Mouse (Mus musculus) MEL (cell line): ENCODE measurements around the gene Gm20431. TPM values are rescaled to one million over a fixed set of nuclear protein-coding genes. Genes with fewer than 3 reads are reported as not detected.
A peak's percentile ranks its signal among the peaks of the same experiment; 100 is the strongest.

Experiments used
- DNase-seq: peaks from one replicate; pipeline ENCODE4 v3.0.0; 2011; ENCODE audit warnings: low read depth, low spot score
- H3K27ac ChIP-seq: 2 replicates; pipeline ENCODE4 v1.5.1; 2012; ENCODE audit warnings: low read depth, mild to moderate bottlenecking, control low read depth, low read length, moderate library complexity; ENCODE audit not compliant: control insufficient read depth
- H3K27me3 ChIP-seq, 2 experiments: fragments of 150-350 bp in 1 of 2; sonication (generic) in 1 of 2; 2 replicates each; pipeline ENCODE4 v1.6.1; 2012; ENCODE audit warnings: low read length in 2 of 2, mild to moderate bottlenecking in 2 of 2, improper control_type of control experiment in 1 of 2, moderate library complexity in 1 of 2; ENCODE audit not compliant: insufficient read depth in 2 of 2, control insufficient read depth in 1 of 2
- H3K36me3 ChIP-seq, 2 experiments: 2 replicates each; pipeline ENCODE4 v1.6.1; 2012 to 2014; ENCODE audit warnings: low read length in 2 of 2, improper control_type of control experiment in 1 of 2, inconsistent platforms in 1 of 2, mild to moderate bottlenecking in 1 of 2; ENCODE audit not compliant: insufficient read depth in 2 of 2, control insufficient read depth in 1 of 2
- H3K4me1 ChIP-seq, 2 experiments: fragments of 150-350 bp in 1 of 2; sonication (generic) in 1 of 2; 2 replicates each; pipeline ENCODE4 v1.6.1; 2012; ENCODE audit warnings: low read length in 2 of 2, improper control_type of control experiment in 1 of 2, mild to moderate bottlenecking in 1 of 2; ENCODE audit not compliant: insufficient read depth in 2 of 2, control insufficient read depth in 1 of 2
- H3K4me3 ChIP-seq, 2 experiments: fragments of 150-350 bp in 1 of 2; sonication (generic) in 1 of 2; 2 replicates each; pipeline ENCODE4 v1.5.1; 2012; ENCODE audit warnings: low read depth in 2 of 2, low read length in 2 of 2, mild to moderate bottlenecking in 2 of 2, moderate library complexity in 2 of 2, control low read depth in 1 of 2, improper control_type of control experiment in 1 of 2; ENCODE audit not compliant: control insufficient read depth in 1 of 2, insufficient read depth in 1 of 2
- H3K79me2 ChIP-seq: 2 replicates; pipeline ENCODE4 v1.6.1; 2012; ENCODE audit warnings: mild to moderate bottlenecking, low read length, moderate library complexity; ENCODE audit not compliant: control insufficient read depth, poor library complexity, insufficient read depth
- H3K9ac ChIP-seq: 2 replicates; pipeline ENCODE4 v1.6.1; 2012; ENCODE audit warnings: low read depth, mild to moderate bottlenecking, control low read depth, low read length, moderate library complexity; ENCODE audit not compliant: control insufficient read depth, poor library complexity, severe bottlenecking
- H3K9me3 ChIP-seq: fragments of 150-350 bp; sonication (generic); replicated peaks from 2 replicates; pipeline ENCODE4 v1.6.1; 2012; ENCODE audit warnings: mild to moderate bottlenecking, low read length, improper control_type of control experiment, moderate library complexity; ENCODE audit not compliant: insufficient read depth
- BHLHE40 ChIP-seq: IDR thresholded peaks from 2 replicates; pipeline ENCODE4 v1.6.1; 2012; ENCODE audit warnings: low read depth, mild to moderate bottlenecking, inconsistent platforms, low read length, improper control_type of control experiment, borderline replicate concordance
- CHD1 ChIP-seq: IDR thresholded peaks from 2 replicates; pipeline ENCODE4 v1.6.1; 2012; ENCODE audit warnings: low read depth, mild to moderate bottlenecking, inconsistent platforms, low read length, improper control_type of control experiment
- ETS1 ChIP-seq: IDR thresholded peaks from 2 replicates; pipeline ENCODE4 v1.6.1; 2012; ENCODE audit warnings: low read depth, mild to moderate bottlenecking, inconsistent platforms, low read length, improper control_type of control experiment, moderate library complexity
- GABPA ChIP-seq: IDR thresholded peaks from 2 replicates; pipeline ENCODE4 v1.6.1; 2012; ENCODE audit warnings: low read depth, mild to moderate bottlenecking, inconsistent platforms, low read length, improper control_type of control experiment, moderate library complexity
- HCFC1 ChIP-seq: IDR thresholded peaks from 2 replicates; pipeline ENCODE4 v1.6.1; 2012; ENCODE audit warnings: low read depth, mild to moderate bottlenecking, inconsistent platforms, low read length, improper control_type of control experiment, moderate library complexity
- JUND ChIP-seq: IDR thresholded peaks from 2 replicates; pipeline ENCODE4 v1.6.1; 2011; ENCODE audit warnings: low read depth, mild to moderate bottlenecking, improper control_type of control experiment, low read length
- KAT2A ChIP-seq: conservative IDR thresholded peaks from 2 replicates; pipeline ENCODE4 v1.6.1; 2012; ENCODE audit warnings: low read depth, low read length, improper control_type of control experiment, inconsistent platforms
- MAX ChIP-seq: IDR thresholded peaks from 2 replicates; pipeline ENCODE4 v1.6.1; 2011; ENCODE audit warnings: low read length, improper control_type of control experiment
- MAZ ChIP-seq: IDR thresholded peaks from 2 replicates; pipeline ENCODE4 v1.6.1; 2012; ENCODE audit warnings: low read depth, mild to moderate bottlenecking, inconsistent platforms, low read length, improper control_type of control experiment
- MXI1 ChIP-seq: IDR thresholded peaks from 2 replicates; pipeline ENCODE4 v1.6.1; 2011; ENCODE audit warnings: mild to moderate bottlenecking, low read depth, low read length, improper control_type of control experiment
- MYB ChIP-seq: IDR thresholded peaks from 2 replicates; pipeline ENCODE4 v1.6.1; 2011; ENCODE audit warnings: mild to moderate bottlenecking, low read depth, low read length, improper control_type of control experiment
- NRF1 ChIP-seq: IDR thresholded peaks from 2 replicates; pipeline ENCODE4 v1.6.1; 2014; ENCODE audit warnings: low read depth, mild to moderate bottlenecking, inconsistent platforms, low read length, improper control_type of control experiment, moderate library complexity; ENCODE audit not compliant: poor library complexity, insufficient read depth, severe bottlenecking
- POLR2A ChIP-seq, 2 experiments: IDR thresholded peaks; 2 replicates each; pipeline ENCODE4 v1.6.1; 2011 to 2012; ENCODE audit warnings: low read length in 2 of 2, mild to moderate bottlenecking in 2 of 2, control low read depth in 1 of 2, improper control_type of control experiment in 1 of 2, low read depth in 1 of 2, moderate library complexity in 1 of 2; ENCODE audit not compliant: control insufficient read depth in 1 of 2, insufficient read depth in 1 of 2, poor library complexity in 1 of 2
- POLR2AphosphoS5 ChIP-seq: IDR thresholded peaks from 2 replicates; pipeline ENCODE4 v1.6.1; 2012; ENCODE audit warnings: low read depth, borderline replicate concordance, mild to moderate bottlenecking, inconsistent platforms, low read length, moderate library complexity, mixed read lengths
- SIN3A ChIP-seq: IDR thresholded peaks from 2 replicates; pipeline ENCODE4 v1.6.1; 2012; ENCODE audit warnings: low read length, improper control_type of control experiment, inconsistent platforms
- TBP ChIP-seq: IDR thresholded peaks from 2 replicates; pipeline ENCODE4 v1.8.0; 2011; ENCODE audit warnings: low read depth, low read length, improper control_type of control experiment
- USF2 ChIP-seq, 2 experiments: IDR thresholded peaks; 2 replicates each; pipeline ENCODE4 v1.6.1; 2011 to 2012; ENCODE audit warnings: improper control_type of control experiment in 2 of 2, low read length in 2 of 2, borderline replicate concordance in 1 of 2, inconsistent platforms in 1 of 2, low read depth in 1 of 2, mild to moderate bottlenecking in 1 of 2; ENCODE audit not compliant: insufficient read depth in 1 of 2
- ZC3H11A ChIP-seq: IDR thresholded peaks from 2 replicates; pipeline ENCODE4 v1.6.1; 2012; ENCODE audit warnings: low read depth, mild to moderate bottlenecking, inconsistent platforms, low read length, improper control_type of control experiment
- ZMIZ1 ChIP-seq: IDR thresholded peaks from 2 replicates; pipeline ENCODE4 v1.6.1; 2012; ENCODE audit warnings: low read depth, mild to moderate bottlenecking, inconsistent platforms, low read length, improper control_type of control experiment, moderate library complexity
- ZNF384 ChIP-seq: IDR thresholded peaks from 2 replicates; pipeline ENCODE4 v1.6.1; 2012; ENCODE audit warnings: low read depth, mild to moderate bottlenecking, inconsistent platforms, low read length, improper control_type of control experiment
- polyA plus RNA-seq, 2 experiments: library from polyadenylated mRNA; stranded (reverse) in 1 of 2; unstranded in 1 of 2; fragments of >175 nt in 1 of 2; fragments of >200 nt in 1 of 2; gene quantifications; 2 replicates each; pipeline versions ENCODE4 v1.2.1 to v1.2.4; 2012; ENCODE audit warnings: low replicate concordance in 2 of 2, low read depth in 1 of 2; ENCODE audit not compliant: insufficient read length in 2 of 2, insufficient read depth in 1 of 2, missing spikeins in 1 of 2
- total RNA-seq: library from RNA; depleted of rRNA; stranded (reverse); fragments of 300-350 nt; gene quantifications from 2 replicates; pipeline ENCODE4 v1.2.3, GENCODE M21; 2012

Gene Gm20431
- total and polyA plus RNA-seq, 3 experiments = 5.9 to 8.1 TPM; not detected in 1

GRCm38 (mm10) chr2:167702126-167702525 lies 40.8 kb upstream of the Gm20431 start:
- Histone ChIP-seq H3K4me1 (peaks cover 0 to 3% of the 10 kb centered on the region in 2 experiments; a peak in 1 of 4 replicates), H3K27me3 (no peaks in the 10 kb centered on the region; a peak in 1 of 4 replicates), H3K79me2 (no peaks in the 10 kb centered on the region), H3K36me3 (no peaks in the 10 kb centered on the region), H3K4me3 (no peak overlapping the region), H3K9ac (no peak overlapping the region), H3K27ac (no peak overlapping the region), H3K9me3 (no peaks in the 10 kb centered on the region)
- no peak for DNase-seq
- TF ChIP-seq GABPA (no peak), NRF1 (no peak)

DNA sequence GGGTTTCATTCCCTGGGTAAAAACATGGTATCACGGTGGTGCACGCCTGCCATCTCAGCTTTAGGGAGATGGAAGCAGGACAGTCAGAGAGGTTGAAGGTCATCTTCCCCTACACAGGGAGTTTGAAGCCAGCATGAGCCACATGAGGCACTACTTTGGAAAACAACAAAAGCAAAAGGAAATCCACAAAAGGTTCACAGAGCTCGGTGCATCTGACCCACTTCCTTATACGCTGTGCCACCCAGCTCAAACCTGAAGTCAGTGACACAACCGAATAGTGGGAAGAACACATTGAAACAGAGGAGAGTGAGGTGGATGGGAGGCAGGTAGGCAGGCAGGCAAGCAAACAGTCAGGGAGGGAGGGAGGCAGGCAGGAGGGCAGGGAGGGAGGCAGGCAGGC lies 40.2 kb upstream of the Gm20431 start:
- no peak for DNase-seq
- Histone ChIP-seq H3K4me3 (no peak overlapping the region), H3K9ac (no peak overlapping the region), H3K27ac (no peak overlapping the region), H3K9me3 (no peaks in the 10 kb centered on the region), H3K4me1 (peaks cover 0 to 3% of the 10 kb centered on the region in 2 experiments; a peak in 1 of 4 replicates), H3K36me3 (no peaks in the 10 kb centered on the region), H3K27me3 (no peaks in the 10 kb centered on the region; a peak in 1 of 4 replicates), H3K79me2 (no peaks in the 10 kb centered on the region)
- no peak for TF ChIP-seq ZNF384
- no peak for TF ChIP-seq MXI1
- TF ChIP-seq ETS1 = no peak
- TF ChIP-seq HCFC1 = no peak
- no peak for TF ChIP-seq MAX

DNA sequence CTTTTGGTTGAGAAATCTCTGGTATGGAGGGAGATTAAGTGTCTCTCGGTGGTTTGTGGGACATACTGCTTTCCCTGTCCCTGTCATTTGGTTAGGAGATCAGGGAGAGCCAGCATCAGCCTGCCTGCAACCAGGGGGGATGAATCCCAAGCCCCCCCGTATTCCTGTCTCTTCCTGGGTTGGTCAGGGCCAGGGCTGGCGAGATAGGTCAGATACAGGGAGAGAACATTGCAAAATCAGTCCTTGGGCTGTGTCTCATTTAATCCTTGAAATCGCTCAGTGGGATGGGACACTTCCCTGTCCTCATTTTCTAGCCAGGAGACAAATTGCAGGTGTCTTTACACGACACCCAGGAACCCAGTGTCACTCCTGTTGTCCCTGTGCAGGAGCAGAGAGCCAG lies 38.7 kb upstream of the Gm20431 start:
- Histone ChIP-seq H3K9ac (no peak overlapping the region), H3K4me1 (peaks cover 0 to 3% of the 10 kb centered on the region in 2 experiments; a peak in 1 of 4 replicates), H3K36me3 (no peaks in the 10 kb centered on the region), H3K27me3 (no peaks in the 10 kb centered on the region), H3K4me3 (no peak overlapping the region)
- no peak for DNase-seq
- TF ChIP-seq KAT2A = no peak
- TF ChIP-seq, all 39 proteins: peak for 0
- Histone ChIP-seq H3K9me3 (no peaks in the 10 kb centered on the region), H3K27ac (no peak overlapping the region), H3K79me2 (no peaks in the 10 kb centered on the region)

DNA sequence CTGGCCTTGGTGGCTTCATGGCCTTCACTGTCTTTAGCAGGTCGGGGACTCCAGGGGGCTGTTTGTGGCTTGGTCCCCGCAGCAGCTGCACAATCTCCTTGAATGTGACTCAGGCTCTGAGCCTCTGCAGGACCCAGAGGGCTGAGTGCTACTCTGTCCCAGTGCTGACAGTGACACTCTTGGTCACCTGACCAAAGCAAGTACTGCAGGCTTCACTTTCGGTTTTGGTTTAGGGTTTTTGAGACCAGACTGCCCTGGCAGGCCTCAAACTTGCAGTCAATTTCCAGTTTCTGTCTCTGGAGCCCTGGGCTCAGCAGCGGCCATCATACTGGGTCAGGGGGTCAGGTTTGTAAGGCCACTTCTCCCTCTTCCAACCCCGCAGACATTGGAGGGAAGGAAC lies 36.6 kb upstream of the Gm20431 start:
- no peaks in the 10 kb centered on the region for H3K9me3 ChIP-seq
- H3K36me3 ChIP-seq = no peaks in the 10 kb centered on the region
- DNase-seq = peak; percentile 72
- peak overlapping the region; percentile 33; the same call in 1 of the 2 replicates for H3K27ac ChIP-seq
- H3K9ac ChIP-seq = peak overlapping the region; percentile 60
- H3K4me1 ChIP-seq = peaks cover 0 to 3% of the 10 kb centered on the region in 2 experiments; a peak in 1 of 4 replicates
- peak overlapping the region; percentile 51 to 58 for H3K4me3 ChIP-seq
- H3K79me2 ChIP-seq = no peaks in the 10 kb centered on the region
- H3K27me3 ChIP-seq = no peaks in the 10 kb centered on the region
- TF ChIP-seq POLR2A (IDR thresholded peaks at IDR 0.05; ENCODE audit: control insufficient read depth in 1 of 2, insufficient read depth in 1 of 2, low read depth in 1 of 2, low read length in 2 of 2, poor library complexity in 1 of 2) = no peak
- TF ChIP-seq KAT2A = no peak
- peak; percentile 62; the same call in 1 of the 2 replicates for TF ChIP-seq BHLHE40
- no peak for TF ChIP-seq MAX
- TF ChIP-seq ZC3H11A = no peak
- TF ChIP-seq ZMIZ1 = no peak
- 0 out of 2 replicates have a peak, but pooled peaks have one; percentile 25 for TF ChIP-seq SIN3A
- no peak for TF ChIP-seq POLR2AphosphoS5
- no peak for TF ChIP-seq TBP
- TF ChIP-seq USF2 (IDR thresholded peaks at IDR 0.05; ENCODE audit: borderline replicate concordance in 1 of 2, insufficient read depth in 1 of 2, low read depth in 1 of 2, low read length in 2 of 2) = peak in 1 of 2 experiments; percentile 54; a peak in 1 of 4 replicates
- no peak for TF ChIP-seq JUND
- TF ChIP-seq MYB = no peak
- no peak for TF ChIP-seq MAZ
- TF ChIP-seq CHD1 = no peak
- TF ChIP-seq ETS1 = peak; percentile 53; the same call in 1 of the 2 replicates
